Mouse (Mus musculus): Measurements from ENCODE around the gene Serac1. TPM values are rescaled to one million over a fixed set of nuclear protein-coding genes. Genes with fewer than 3 reads are reported as not detected.

Gene Serac1
- polyA plus RNA-seq, 1 experiment: 4.1 TPM

DNA sequence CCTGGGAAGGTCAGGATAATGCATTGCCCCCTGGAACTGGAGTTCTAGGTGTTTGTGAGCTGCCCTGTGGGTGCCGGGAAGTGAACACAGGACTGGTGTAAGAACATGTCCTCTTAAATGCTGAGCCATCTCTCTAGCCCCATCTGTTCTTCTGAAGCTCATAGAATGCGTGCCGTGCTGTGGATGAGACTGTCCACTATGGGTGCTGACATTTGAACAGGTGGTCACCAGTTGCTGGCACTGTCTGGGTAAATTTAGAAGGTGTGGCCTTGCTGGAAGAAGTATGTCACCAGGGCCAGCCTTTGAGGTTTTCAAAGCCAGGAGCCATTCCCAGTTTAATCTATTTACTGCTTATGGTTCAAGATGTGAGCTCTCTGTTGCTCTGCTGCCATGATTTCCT is 22.7 kb upstream of the Serac1 start:
- no peak overlapping the region for H3K4me3 ChIP-seq (ENCODE audit: insufficient read depth, low read depth, low read length)
- no peak for TF ChIP-seq CTCF (conservative IDR thresholded peaks at IDR 0.05; ENCODE audit: insufficient read depth, insufficient read length, low read depth, low read length)
- no peak for TF ChIP-seq POLR2A (IDR thresholded peaks at IDR 0.05; ENCODE audit: low read depth, low read length)
- H3K27ac ChIP-seq (ENCODE audit: insufficient read depth, low read depth, low read length): no peak overlapping the region
- no peaks in the 10 kb centered on the region for H3K36me3 ChIP-seq (ENCODE audit: control insufficient read depth, insufficient read depth, low read length)
- no peaks in the 10 kb centered on the region for H3K27me3 ChIP-seq (replicated peaks; ENCODE audit: control insufficient read depth, insufficient read depth, low read length)
- WGBS: 95% methylated on average over 3 of the region's 3 CpGs
- no peaks in the 10 kb centered on the region for H3K4me1 ChIP-seq (ENCODE audit: control insufficient read depth, insufficient read depth, low read length)
- no peak for DNase-seq

DNA sequence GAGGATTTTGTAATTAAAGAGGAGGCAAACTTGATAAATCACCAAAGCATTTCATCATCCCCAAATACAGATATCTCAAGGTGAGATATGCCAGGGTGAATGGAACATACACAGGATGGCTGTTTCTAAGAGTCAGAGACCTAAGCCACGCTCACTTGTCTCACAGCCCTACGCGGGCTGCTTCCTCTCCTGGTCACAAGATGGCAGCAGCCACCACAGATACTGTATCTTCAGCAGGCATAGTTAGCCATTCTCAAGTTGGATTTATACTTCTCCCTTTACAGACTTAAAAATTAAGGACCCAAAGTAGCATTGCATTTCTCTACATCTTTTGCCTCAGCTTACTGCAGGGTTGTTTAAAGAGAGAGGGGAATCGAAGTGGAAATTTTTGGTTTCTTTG is 18.3 kb upstream of the Serac1 start:
- H3K36me3 ChIP-seq (ENCODE audit: control insufficient read depth, insufficient read depth, low read length): no peaks in the 10 kb centered on the region
- DNase-seq: peak; percentile 63
- no peaks in the 10 kb centered on the region for H3K4me1 ChIP-seq (ENCODE audit: control insufficient read depth, insufficient read depth, low read length)
- TF ChIP-seq POLR2A (IDR thresholded peaks at IDR 0.05; ENCODE audit: low read depth, low read length) (no peak), CTCF (conservative IDR thresholded peaks at IDR 0.05; ENCODE audit: insufficient read depth, insufficient read length, low read depth, low read length) (peak; percentile 92)
- H3K4me3 ChIP-seq (ENCODE audit: insufficient read depth, low read depth, low read length): no peak overlapping the region
- H3K27me3 ChIP-seq (replicated peaks; ENCODE audit: control insufficient read depth, insufficient read depth, low read length): no peaks in the 10 kb centered on the region
- no peak overlapping the region for H3K27ac ChIP-seq (ENCODE audit: insufficient read depth, low read depth, low read length)
- 32% methylated on average over 4 of the region's 4 CpGs for WGBS

DNA sequence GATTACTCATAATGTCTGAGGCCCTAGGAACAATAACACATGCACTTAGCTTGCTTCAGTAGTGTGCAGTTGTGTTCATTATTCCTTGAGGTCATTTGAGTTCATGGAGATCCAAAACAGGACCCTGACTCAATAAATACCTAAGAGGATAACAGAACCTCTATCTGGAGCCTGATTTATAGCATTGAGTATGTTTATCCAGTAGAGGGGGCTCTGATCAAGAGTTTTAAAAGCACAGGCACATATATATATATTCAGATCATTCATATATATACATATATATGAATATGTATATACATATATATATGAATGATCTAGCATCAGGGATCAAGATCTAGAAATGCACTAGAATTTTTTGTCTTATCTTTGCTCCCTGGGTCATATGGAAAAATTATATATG is 16.0 kb upstream of the Serac1 start:
- no peak for TF ChIP-seq CTCF (conservative IDR thresholded peaks at IDR 0.05; ENCODE audit: insufficient read depth, insufficient read length, low read depth, low read length)
- TF ChIP-seq POLR2A (IDR thresholded peaks at IDR 0.05; ENCODE audit: low read depth, low read length): no peak
- Histone ChIP-seq H3K36me3 (ENCODE audit: control insufficient read depth, insufficient read depth, low read length) (no peaks in the 10 kb centered on the region), H3K4me3 (ENCODE audit: insufficient read depth, low read depth, low read length) (no peak overlapping the region), H3K4me1 (ENCODE audit: control insufficient read depth, insufficient read depth, low read length) (no peaks in the 10 kb centered on the region), H3K27me3 (replicated peaks; ENCODE audit: control insufficient read depth, insufficient read depth, low read length) (no peaks in the 10 kb centered on the region), H3K27ac (ENCODE audit: insufficient read depth, low read depth, low read length) (no peak overlapping the region)
- DNase-seq: no peak

DNA sequence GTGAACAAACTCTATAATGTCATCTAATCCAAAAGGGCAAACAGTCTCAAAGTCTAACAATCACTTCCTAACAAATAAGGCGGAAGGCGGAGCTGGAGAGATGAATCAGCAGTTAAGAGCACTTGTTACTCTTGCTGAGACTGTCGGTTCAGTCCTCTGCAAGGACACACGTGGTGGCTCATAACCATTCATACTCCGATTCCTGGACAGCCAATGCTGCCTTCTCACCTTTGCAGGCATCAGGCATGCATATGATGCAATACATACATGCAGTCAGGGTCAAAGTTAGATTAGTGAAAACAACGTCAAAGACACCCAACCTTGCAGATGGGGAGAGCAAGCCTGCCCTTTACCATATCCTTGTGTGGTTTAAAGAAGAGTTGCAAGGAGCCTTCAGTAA is 12.1 kb upstream of the Serac1 start:
- TF ChIP-seq CTCF (conservative IDR thresholded peaks at IDR 0.05; ENCODE audit: insufficient read depth, insufficient read length, low read depth, low read length) (no peak), POLR2A (IDR thresholded peaks at IDR 0.05; ENCODE audit: low read depth, low read length) (no peak)
- no peaks in the 10 kb centered on the region for H3K4me1 ChIP-seq (ENCODE audit: control insufficient read depth, insufficient read depth, low read length)
- WGBS: 85% methylated on average over 6 of the region's 6 CpGs
- H3K4me3 ChIP-seq (ENCODE audit: insufficient read depth, low read depth, low read length): no peak overlapping the region
- H3K27ac ChIP-seq (ENCODE audit: insufficient read depth, low read depth, low read length): no peak overlapping the region
- H3K36me3 ChIP-seq (ENCODE audit: control insufficient read depth, insufficient read depth, low read length): no peaks in the 10 kb centered on the region; the same call in 1 of the 2 replicates
- no peak for DNase-seq
- H3K27me3 ChIP-seq (replicated peaks; ENCODE audit: control insufficient read depth, insufficient read depth, low read length): no peaks in the 10 kb centered on the region

DNA sequence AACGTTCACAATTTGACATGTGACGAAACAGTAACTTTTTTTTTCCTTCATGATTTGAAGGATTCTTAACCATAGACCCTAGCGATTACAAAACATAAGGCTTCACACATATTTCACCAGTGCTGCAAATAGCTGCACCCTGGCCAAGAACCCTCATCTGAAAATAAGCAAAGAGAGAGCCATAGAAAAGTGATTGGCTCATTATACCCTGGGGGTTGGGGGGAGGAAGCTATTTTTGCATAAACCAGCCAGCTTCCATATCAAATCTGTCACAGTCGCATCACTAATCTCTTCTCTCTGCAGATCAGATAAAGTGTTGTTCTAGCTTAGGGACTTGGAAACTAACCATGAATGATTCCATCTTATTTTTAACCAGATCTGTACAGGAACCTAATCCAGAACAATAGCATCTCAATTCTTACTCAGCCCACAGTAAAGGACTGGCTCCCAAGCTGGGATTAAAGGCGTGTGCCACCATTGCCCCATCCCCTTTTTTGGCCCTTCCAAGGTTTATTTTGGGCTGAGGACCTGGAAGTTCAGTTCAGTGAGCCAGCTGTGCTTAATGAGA is 3.9 kb upstream of the Serac1 start:
- no peak for DNase-seq
- no peaks in the 10 kb centered on the region for H3K4me1 ChIP-seq (ENCODE audit: control insufficient read depth, insufficient read depth, low read length)
- no peak overlapping the region for H3K27ac ChIP-seq (ENCODE audit: insufficient read depth, low read depth, low read length)
- H3K36me3 ChIP-seq (ENCODE audit: control insufficient read depth, insufficient read depth, low read length): peaks cover 2% of the 10 kb centered on the region; the same call in 1 of the 2 replicates
- WGBS: 85% methylated on average over 5 of the region's 5 CpGs
- no peak for TF ChIP-seq POLR2A (IDR thresholded peaks at IDR 0.05; ENCODE audit: low read depth, low read length)
- TF ChIP-seq CTCF (conservative IDR thresholded peaks at IDR 0.05; ENCODE audit: insufficient read depth, insufficient read length, low read depth, low read length): no peak
- no peaks in the 10 kb centered on the region for H3K27me3 ChIP-seq (replicated peaks; ENCODE audit: control insufficient read depth, insufficient read depth, low read length)
- H3K4me3 ChIP-seq (ENCODE audit: insufficient read depth, low read depth, low read length): no peak overlapping the region

DNA sequence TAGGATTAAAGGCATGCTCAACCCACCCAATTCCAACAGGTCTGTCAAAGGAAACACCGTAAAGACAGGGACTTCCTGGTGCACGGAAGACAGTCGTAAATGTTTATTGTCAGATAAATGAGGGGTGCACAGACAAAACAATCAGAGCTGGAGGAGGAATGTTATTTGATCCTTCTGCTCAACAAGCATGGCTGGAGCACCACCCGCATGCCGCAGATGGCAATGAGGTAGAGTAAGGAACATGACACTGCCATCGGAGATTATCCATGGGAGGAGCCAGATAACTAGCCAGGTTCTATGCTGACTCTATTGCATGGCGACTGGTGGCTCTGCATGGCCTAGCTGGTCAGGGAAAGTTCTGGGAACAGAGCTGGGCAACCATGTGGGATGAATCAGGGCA is 6.1 kb downstream of the Serac1 start:
- Histone ChIP-seq H3K27ac (ENCODE audit: insufficient read depth, low read depth, low read length) (no peak overlapping the region), H3K4me3 (ENCODE audit: insufficient read depth, low read depth, low read length) (no peak overlapping the region), H3K4me1 (ENCODE audit: control insufficient read depth, insufficient read depth, low read length) (no peaks in the 10 kb centered on the region), H3K27me3 (replicated peaks; ENCODE audit: control insufficient read depth, insufficient read depth, low read length) (no peaks in the 10 kb centered on the region), H3K36me3 (ENCODE audit: control insufficient read depth, insufficient read depth, low read length) (no peaks in the 10 kb centered on the region; the same call in 1 of the 2 replicates)
- WGBS: 45% methylated on average over 7 of the region's 7 CpGs
- no peak for TF ChIP-seq POLR2A (IDR thresholded peaks at IDR 0.05; ENCODE audit: low read depth, low read length)
- TF ChIP-seq CTCF (conservative IDR thresholded peaks at IDR 0.05; ENCODE audit: insufficient read depth, insufficient read length, low read depth, low read length): no peak
- DNase-seq: no peak

DNA sequence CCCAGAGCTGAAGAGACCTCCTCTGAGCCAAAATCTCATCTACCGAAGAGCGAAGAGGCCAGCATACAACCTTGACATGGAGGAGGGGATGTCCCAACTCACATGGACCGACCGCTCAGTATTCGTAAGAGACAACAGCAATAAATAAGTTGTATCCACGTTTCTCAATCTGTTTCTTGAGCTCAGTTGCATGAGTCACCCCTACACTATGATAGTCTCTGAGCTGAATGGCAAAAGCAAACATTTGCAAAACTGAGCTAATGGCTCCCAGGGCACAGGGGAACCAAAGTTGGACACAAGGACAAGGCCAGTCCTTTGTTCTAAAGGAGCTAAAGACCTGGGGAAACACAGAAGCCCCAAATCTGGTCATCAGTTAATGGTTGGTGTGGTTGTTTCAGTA is 9.7 kb downstream of the Serac1 start:
- Histone ChIP-seq H3K27me3 (replicated peaks; ENCODE audit: control insufficient read depth, insufficient read depth, low read length) (no peaks in the 10 kb centered on the region), H3K36me3 (ENCODE audit: control insufficient read depth, insufficient read depth, low read length) (peaks cover 1% of the 10 kb centered on the region), H3K27ac (ENCODE audit: insufficient read depth, low read depth, low read length) (no peak overlapping the region), H3K4me1 (ENCODE audit: control insufficient read depth, insufficient read depth, low read length) (no peaks in the 10 kb centered on the region), H3K4me3 (ENCODE audit: insufficient read depth, low read depth, low read length) (no peak overlapping the region)
- DNase-seq: no peak
- TF ChIP-seq POLR2A (IDR thresholded peaks at IDR 0.05; ENCODE audit: low read depth, low read length) (no peak), CTCF (conservative IDR thresholded peaks at IDR 0.05; ENCODE audit: insufficient read depth, insufficient read length, low read depth, low read length) (no peak)
- 94% methylated on average over 6 of the region's 6 CpGs for WGBS
